Mouse (Mus musculus): Measurements from ENCODE around the gene Ptprn2. TPM values are rescaled to one million over a fixed set of nuclear protein-coding genes. Genes with fewer than 3 reads are reported as not detected.

Ptprn2 gene
- total RNA-seq, 1 experiment from 2014 or later = not detected

- no peak for ATAC-seq (replicated peaks; ENCODE audit: insufficient number of reproducible peaks, low FRiP score, low TSS enrichment, poor library complexity, severe bottlenecking)
Measured at GRCm38 (mm10) chr12:116740141-116740540, 254.6 kb downstream of the Ptprn2 start.

GRCm38 (mm10) chr12:116741300-116741699 is 255.8 kb downstream of the Ptprn2 start:
- ATAC-seq (replicated peaks; ENCODE audit: insufficient number of reproducible peaks, low FRiP score, low TSS enrichment, poor library complexity, severe bottlenecking) = no peak

DNA sequence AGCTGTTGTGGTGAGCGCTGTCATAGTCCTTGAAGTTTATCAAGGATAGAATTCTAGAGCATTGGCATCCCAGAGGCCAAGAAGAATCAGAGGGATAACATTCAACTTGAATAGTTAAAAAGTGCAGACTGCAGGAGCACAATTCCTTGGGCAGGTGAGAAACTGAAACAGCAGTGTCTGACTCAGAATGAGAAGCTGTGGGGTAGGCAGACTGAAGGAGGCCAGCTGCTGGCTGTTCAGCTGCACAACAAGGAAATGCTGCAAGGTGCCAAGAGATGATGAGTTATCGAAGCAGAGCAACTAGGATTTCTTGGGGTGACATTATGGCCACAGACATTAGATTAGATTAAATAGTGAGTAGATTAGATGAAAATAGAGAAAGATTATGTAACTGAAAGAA is 260.9 kb downstream of the Ptprn2 start:
- ATAC-seq (replicated peaks; ENCODE audit: insufficient number of reproducible peaks, low FRiP score, low TSS enrichment, poor library complexity, severe bottlenecking) = no peak

DNA sequence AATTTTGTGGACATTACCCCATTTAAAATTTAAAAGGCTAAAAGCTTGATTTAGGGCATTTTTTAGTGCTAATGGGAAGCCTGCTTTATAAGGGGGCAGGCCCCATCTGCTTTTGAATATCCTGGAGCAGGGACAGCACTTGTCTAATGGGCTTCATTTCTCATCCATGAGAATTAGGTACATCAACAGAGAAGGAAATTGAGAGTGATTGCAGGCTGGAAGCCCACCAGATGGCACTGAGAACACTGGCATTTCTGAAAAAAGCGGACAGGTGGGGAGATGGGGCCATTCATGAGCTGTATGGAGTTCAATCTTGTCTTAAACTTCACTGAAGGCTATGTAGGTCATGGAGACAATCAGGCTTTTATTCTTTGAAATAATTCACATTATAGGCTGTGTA is 267.3 kb downstream of the Ptprn2 start:
- no peak for ATAC-seq (replicated peaks; ENCODE audit: insufficient number of reproducible peaks, low FRiP score, low TSS enrichment, poor library complexity, severe bottlenecking)

- ATAC-seq (replicated peaks; ENCODE audit: insufficient number of reproducible peaks, low FRiP score, low TSS enrichment, poor library complexity, severe bottlenecking) = no peak
Measured at GRCm38 (mm10) chr12:116763961-116764360, 278.4 kb downstream of the Ptprn2 start.

GRCm38 (mm10) chr12:116770911-116771310 is 285.4 kb downstream of the Ptprn2 start:
- ATAC-seq (replicated peaks; ENCODE audit: insufficient number of reproducible peaks, low FRiP score, low TSS enrichment, poor library complexity, severe bottlenecking) = no peak

DNA sequence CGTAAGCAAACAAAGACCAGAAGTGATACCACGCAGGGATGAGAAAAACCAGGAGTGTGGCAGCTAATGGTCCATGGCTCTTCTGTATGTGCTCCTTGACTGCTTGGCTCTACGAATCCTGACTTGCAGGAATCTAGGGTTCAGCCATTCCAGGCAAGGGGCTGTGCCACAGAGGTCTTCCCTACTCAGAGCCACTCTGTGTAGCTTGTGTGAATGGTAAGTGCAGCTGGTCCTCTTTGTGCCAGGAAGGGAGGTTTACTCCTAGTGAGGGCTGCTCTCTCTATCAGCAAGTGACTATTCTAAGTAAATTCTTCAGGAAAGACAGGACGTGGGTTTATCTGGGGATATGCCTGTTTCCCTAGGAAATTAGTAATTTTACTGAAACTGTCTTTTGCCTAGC is 286.0 kb downstream of the Ptprn2 start:
- ATAC-seq (replicated peaks; ENCODE audit: insufficient number of reproducible peaks, low FRiP score, low TSS enrichment, poor library complexity, severe bottlenecking) = no peak

- ATAC-seq (replicated peaks; ENCODE audit: insufficient number of reproducible peaks, low FRiP score, low TSS enrichment, poor library complexity, severe bottlenecking) = no peak
Measured at GRCm38 (mm10) chr12:116772081-116772566, 286.6 kb downstream of the Ptprn2 start.

DNA sequence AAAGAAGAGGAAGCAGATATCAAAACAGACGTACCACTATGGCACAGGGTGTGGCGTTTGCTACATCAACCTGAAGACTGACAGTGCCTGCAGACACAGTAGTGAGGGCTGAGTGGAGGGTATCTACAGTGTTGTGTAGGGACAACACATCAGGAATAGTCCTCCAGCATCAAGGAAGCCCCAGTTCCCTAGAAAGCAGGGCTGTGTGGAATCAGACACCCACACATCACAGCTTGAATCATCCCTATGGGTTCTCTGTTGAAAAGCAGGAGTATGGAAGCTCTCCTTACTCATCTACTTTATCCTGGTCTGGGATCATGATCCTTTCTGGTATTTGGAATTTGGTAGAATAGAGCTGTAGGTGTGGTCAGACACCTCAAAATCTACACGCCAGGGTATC is 287.8 kb downstream of the Ptprn2 start:
- no peak for ATAC-seq (replicated peaks; ENCODE audit: insufficient number of reproducible peaks, low FRiP score, low TSS enrichment, poor library complexity, severe bottlenecking)

DNA sequence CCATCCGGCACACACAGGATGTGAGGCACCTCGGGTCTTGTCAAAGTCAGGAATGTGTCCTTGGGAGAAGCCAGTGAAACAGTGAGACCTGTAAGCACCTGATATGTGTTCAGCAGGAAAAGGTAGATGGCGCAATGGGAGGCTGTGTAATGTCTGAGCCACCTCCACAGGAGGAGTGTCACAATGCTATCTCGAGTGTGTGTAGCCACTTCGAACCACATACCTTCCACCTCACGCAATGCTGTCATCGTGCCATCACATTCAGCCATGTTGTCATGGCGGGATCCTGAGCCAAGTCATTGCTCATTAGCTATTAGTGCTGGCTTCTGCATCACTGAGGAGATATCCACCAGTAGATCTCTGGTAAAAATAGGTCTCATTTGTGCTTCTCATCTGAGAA is 290.9 kb downstream of the Ptprn2 start:
- ATAC-seq (replicated peaks; ENCODE audit: insufficient number of reproducible peaks, low FRiP score, low TSS enrichment, poor library complexity, severe bottlenecking) = no peak

GRCm38 (mm10) chr12:116778095-116779090 is 292.9 kb downstream of the Ptprn2 start:
- ATAC-seq (replicated peaks; ENCODE audit: insufficient number of reproducible peaks, low FRiP score, low TSS enrichment, poor library complexity, severe bottlenecking) = no peak

DNA sequence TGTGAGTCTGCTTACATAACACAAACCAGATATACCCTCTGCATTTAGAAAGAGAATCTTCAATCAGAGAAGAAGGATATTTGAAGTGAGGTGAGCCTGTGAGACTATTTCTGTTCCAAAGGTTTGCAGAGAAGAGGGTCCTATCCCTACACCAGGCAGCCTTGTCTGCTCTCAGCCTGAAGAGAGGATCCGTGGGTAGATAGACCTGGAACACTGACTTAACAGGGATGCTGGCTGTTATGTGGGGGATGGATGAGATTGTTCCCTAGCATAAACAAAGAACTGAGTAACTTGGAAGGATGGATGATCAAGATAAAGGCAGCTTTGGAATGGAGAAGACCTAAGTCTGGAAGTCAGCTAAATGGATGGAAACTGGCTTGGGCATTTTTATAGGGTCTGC is 294.9 kb downstream of the Ptprn2 start:
- no peak for ATAC-seq (replicated peaks; ENCODE audit: insufficient number of reproducible peaks, low FRiP score, low TSS enrichment, poor library complexity, severe bottlenecking)

GRCm38 (mm10) chr12:116785731-116786130 is 300.2 kb downstream of the Ptprn2 start:
- ATAC-seq (replicated peaks; ENCODE audit: insufficient number of reproducible peaks, low FRiP score, low TSS enrichment, poor library complexity, severe bottlenecking) = no peak

DNA sequence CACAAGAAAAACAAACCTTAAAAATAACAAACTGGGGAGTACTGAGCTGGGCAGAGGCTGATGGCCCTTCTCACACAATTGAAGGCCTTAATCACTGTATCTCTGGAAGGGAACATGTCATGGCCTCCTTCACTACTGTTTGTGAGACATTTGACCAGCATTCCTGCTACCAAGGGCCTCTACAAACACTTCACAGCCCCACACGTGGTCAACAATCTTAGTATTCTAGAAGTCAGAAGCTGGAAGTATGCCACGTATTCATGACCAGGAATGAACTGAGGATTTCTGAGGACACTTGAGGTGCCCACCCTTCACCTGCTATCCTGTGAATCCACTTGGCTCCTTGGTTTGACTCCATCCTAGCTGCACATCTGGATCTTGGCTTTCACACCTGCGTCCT is 302.8 kb downstream of the Ptprn2 start:
- ATAC-seq (replicated peaks; ENCODE audit: insufficient number of reproducible peaks, low FRiP score, low TSS enrichment, poor library complexity, severe bottlenecking) = no peak

DNA sequence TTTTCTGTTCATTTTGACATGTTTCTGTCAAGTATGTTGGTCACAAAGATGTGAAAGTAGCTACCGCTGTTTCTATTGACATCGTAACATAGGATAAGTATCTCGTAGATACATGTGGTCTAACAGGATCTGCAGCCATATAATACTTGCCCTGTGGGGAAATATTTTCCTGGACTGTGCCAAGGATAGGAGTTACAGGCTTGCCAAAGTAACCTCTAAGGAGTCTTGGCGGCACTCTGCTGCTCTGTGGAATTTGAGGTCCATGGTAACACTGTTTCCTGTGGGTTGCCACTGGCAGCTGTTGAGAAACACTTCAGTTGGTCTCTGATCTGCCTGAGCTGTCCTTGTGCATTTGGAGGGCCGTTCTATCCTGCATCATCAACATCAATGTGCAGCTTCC is 317.8 kb downstream of the Ptprn2 start:
- ATAC-seq (replicated peaks; ENCODE audit: insufficient number of reproducible peaks, low FRiP score, low TSS enrichment, poor library complexity, severe bottlenecking) = no peak

- ATAC-seq (replicated peaks; ENCODE audit: insufficient number of reproducible peaks, low FRiP score, low TSS enrichment, poor library complexity, severe bottlenecking) = no peak
Measured at GRCm38 (mm10) chr12:116804712-116805111, 319.2 kb downstream of the Ptprn2 start.

DNA sequence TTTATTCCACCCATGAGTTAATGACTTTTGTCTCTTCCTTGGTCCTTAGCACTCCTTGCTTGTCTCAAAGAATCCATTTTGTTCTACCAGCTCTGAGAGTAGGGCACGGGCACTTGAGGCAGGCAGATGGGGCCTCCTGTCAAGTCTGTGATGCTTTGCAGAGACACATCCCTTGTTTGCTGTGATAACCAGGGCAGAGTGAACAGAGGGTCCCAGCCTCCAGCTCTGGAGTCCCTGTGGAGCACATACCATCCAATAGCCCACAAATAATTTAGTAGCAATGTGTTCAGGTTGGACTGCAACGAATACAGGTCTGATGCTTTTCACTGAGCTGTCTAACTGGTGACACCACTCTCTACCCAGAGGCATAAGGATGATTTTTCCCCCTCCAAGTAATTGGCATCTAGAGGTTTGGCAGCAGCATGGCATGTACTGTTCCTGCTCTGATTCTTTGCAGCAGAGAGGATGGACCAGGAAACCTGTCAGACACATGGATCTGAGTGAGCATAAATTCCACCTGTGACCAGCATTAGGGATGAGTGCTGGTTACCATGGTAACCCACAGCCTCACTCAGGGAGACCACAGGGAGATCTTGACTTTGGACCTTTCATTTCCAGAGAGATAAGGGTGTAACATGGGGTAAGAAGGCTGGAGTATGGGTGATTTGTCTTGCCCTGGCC is 319.7 kb downstream of the Ptprn2 start:
- no peak for ATAC-seq (replicated peaks; ENCODE audit: insufficient number of reproducible peaks, low FRiP score, low TSS enrichment, poor library complexity, severe bottlenecking)

- ATAC-seq (replicated peaks; ENCODE audit: insufficient number of reproducible peaks, low FRiP score, low TSS enrichment, poor library complexity, severe bottlenecking) = no peak
Measured at GRCm38 (mm10) chr12:116806089-116806488, 320.6 kb downstream of the Ptprn2 start.

DNA sequence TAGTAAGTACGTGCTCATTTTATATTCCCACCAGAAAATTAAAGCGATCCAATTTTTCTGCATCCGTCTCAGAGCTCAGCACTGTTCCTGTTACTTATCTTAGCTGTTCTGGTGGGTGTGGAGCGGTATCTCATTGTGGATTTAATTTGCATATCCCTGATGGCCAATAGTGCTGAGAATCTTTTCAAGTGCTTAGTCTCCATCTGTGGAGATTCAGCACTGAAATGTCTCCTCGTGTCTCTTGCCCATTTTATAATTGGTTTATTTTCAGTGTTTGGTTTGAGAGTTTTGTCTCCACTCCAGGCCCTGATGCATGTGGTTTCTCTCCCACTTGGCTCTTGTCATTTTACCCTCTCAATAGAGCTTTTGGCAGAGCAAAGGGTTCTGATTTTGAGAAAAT is 327.5 kb downstream of the Ptprn2 start:
- ATAC-seq (replicated peaks; ENCODE audit: insufficient number of reproducible peaks, low FRiP score, low TSS enrichment, poor library complexity, severe bottlenecking) = no peak

GRCm38 (mm10) chr12:116819836-116820235 is 334.3 kb downstream of the Ptprn2 start:
- no peak for ATAC-seq (replicated peaks; ENCODE audit: insufficient number of reproducible peaks, low FRiP score, low TSS enrichment, poor library complexity, severe bottlenecking)
